Mouse (Mus musculus): ENCODE measurements at regions not wholly inside any gene's neighbourhood (a gene's known extent, or its start where the extent isn't known, plus 50 kb on each side); places are given as distances from the start of the nearest gene placed in this dataset.
"Not testable (repeated sequence)": the region's sequence is repeated elsewhere in the genome, so short reads cannot be mapped to it uniquely, and the experiment has no call there.

- no peak for DNase-seq (ENCODE audit: low spot score)
Measured at GRCm38 (mm10) chr13:52273502-52274246, 257.4 kb downstream of the Diras2 start.

- no peak for DNase-seq (ENCODE audit: low spot score)
Measured at GRCm38 (mm10) chr13:52275196-52275595, 255.9 kb downstream of the Diras2 start.

- no peak for DNase-seq (ENCODE audit: low spot score)
Measured at GRCm38 (mm10) chr13:52275675-52276074, 255.4 kb downstream of the Diras2 start.

- no peak for DNase-seq (ENCODE audit: low spot score)
Measured at GRCm38 (mm10) chr13:52277195-52277594, 253.9 kb downstream of the Diras2 start.

GRCm38 (mm10) chr13:52278831-52279230, 252.2 kb downstream of the Diras2 start:
- DNase-seq (ENCODE audit: low spot score) = no peak

- no peak for DNase-seq (ENCODE audit: low spot score)
Measured at GRCm38 (mm10) chr13:52279281-52279969, 251.7 kb downstream of the Diras2 start.

GRCm38 (mm10) chr13:52279970-52280348, 251.1 kb downstream of the Diras2 start:
- no peak for DNase-seq (ENCODE audit: low spot score)

- no peak for DNase-seq (ENCODE audit: low spot score)
Measured at GRCm38 (mm10) chr13:52281271-52281670, 249.8 kb downstream of the Diras2 start.

GRCm38 (mm10) chr13:52282500-52282899, 248.6 kb downstream of the Diras2 start:
- DNase-seq (ENCODE audit: low spot score) = no peak

GRCm38 (mm10) chr13:52283456-52283855, 247.6 kb downstream of the Diras2 start:
- no peak for DNase-seq (ENCODE audit: low spot score)

- DNase-seq (ENCODE audit: low spot score) = no peak
Measured at GRCm38 (mm10) chr13:52284026-52284801, 246.9 kb downstream of the Diras2 start.

- no peak for DNase-seq (ENCODE audit: low spot score)
Measured at GRCm38 (mm10) chr13:52288400-52288799, 242.7 kb downstream of the Diras2 start.

GRCm38 (mm10) chr13:52295847-52296246, 235.2 kb downstream of the Diras2 start:
- no peak for DNase-seq (ENCODE audit: low spot score)

- DNase-seq (ENCODE audit: low spot score) = no peak
Measured at GRCm38 (mm10) chr13:52296541-52297276, 234.4 kb downstream of the Diras2 start.

- no peak for DNase-seq (ENCODE audit: low spot score)
Measured at GRCm38 (mm10) chr13:52297277-52297623, 233.8 kb downstream of the Diras2 start.

GRCm38 (mm10) chr13:52298362-52298761, 232.7 kb downstream of the Diras2 start:
- DNase-seq (ENCODE audit: low spot score) = no peak

- DNase-seq (ENCODE audit: low spot score) = not testable (repeated sequence)
Measured at GRCm38 (mm10) chr13:52305328-52305727, 225.8 kb downstream of the Diras2 start.

GRCm38 (mm10) chr13:52306783-52307440, 224.2 kb downstream of the Diras2 start:
- DNase-seq (ENCODE audit: low spot score) = no peak

- DNase-seq (ENCODE audit: low spot score) = no peak
Measured at GRCm38 (mm10) chr13:52310954-52311353, 220.1 kb downstream of the Diras2 start.

- DNase-seq (ENCODE audit: low spot score) = no peak
Measured at GRCm38 (mm10) chr13:52318276-52318675, 212.8 kb downstream of the Diras2 start.

GRCm38 (mm10) chr13:52323691-52324090, 207.4 kb downstream of the Diras2 start:
- no peak for DNase-seq (ENCODE audit: low spot score)

- DNase-seq (ENCODE audit: low spot score) = not testable (repeated sequence)
Measured at GRCm38 (mm10) chr13:52324378-52324777, 206.7 kb downstream of the Diras2 start.
